Mouse (Mus musculus) MEL (cell line): ENCODE measurements around the gene Maml2.

Source experiments
- CTCF ChIP-seq, 3 experiments: IDR thresholded peaks in 2 of 3; conservative IDR thresholded peaks in 1 of 3; 2 replicates each; pipeline ENCODE4 v1.5.1; 2011 to 2012; ENCODE audit warnings: low read length in 3 of 3, low read depth in 2 of 3, mild to moderate bottlenecking in 2 of 3, improper control_type of control experiment in 1 of 3, inconsistent platforms in 1 of 3, mixed read lengths in 1 of 3, moderate library complexity in 1 of 3; ENCODE audit not compliant: control insufficient read depth in 1 of 3, insufficient read depth in 1 of 3, poor library complexity in 1 of 3, severe bottlenecking in 1 of 3
- EP300 ChIP-seq, 2 experiments: IDR thresholded peaks; 2 replicates each; pipeline ENCODE4 v1.6.1; 2011; ENCODE audit warnings: improper control_type of control experiment in 2 of 2, low read length in 2 of 2, low read depth in 1 of 2, mild to moderate bottlenecking in 1 of 2
- JUND ChIP-seq: IDR thresholded peaks from 2 replicates; pipeline ENCODE4 v1.6.1; 2011; ENCODE audit warnings: low read depth, mild to moderate bottlenecking, improper control_type of control experiment, low read length
- MAX ChIP-seq: IDR thresholded peaks from 2 replicates; pipeline ENCODE4 v1.6.1; 2011; ENCODE audit warnings: low read length, improper control_type of control experiment
- MEF2A ChIP-seq: IDR thresholded peaks from 2 replicates; pipeline ENCODE4 v1.6.1; 2014; ENCODE audit warnings: low read depth, mild to moderate bottlenecking, inconsistent platforms, low read length, improper control_type of control experiment; ENCODE audit not compliant: poor library complexity, insufficient replicate concordance, severe bottlenecking; ENCODE audit errors: extremely low read depth
- POLR2A ChIP-seq, 2 experiments: IDR thresholded peaks; 2 replicates each; pipeline ENCODE4 v1.6.1; 2011 to 2012; ENCODE audit warnings: low read length in 2 of 2, mild to moderate bottlenecking in 2 of 2, control low read depth in 1 of 2, improper control_type of control experiment in 1 of 2, low read depth in 1 of 2, moderate library complexity in 1 of 2; ENCODE audit not compliant: control insufficient read depth in 1 of 2, insufficient read depth in 1 of 2, poor library complexity in 1 of 2
- SIN3A ChIP-seq: IDR thresholded peaks from 2 replicates; pipeline ENCODE4 v1.6.1; 2012; ENCODE audit warnings: low read length, improper control_type of control experiment, inconsistent platforms
- UBTF ChIP-seq: IDR thresholded peaks from 2 replicates; pipeline ENCODE4 v1.6.1; 2012; ENCODE audit warnings: low read depth, mild to moderate bottlenecking, inconsistent platforms, low read length, improper control_type of control experiment, moderate library complexity, borderline replicate concordance; ENCODE audit not compliant: insufficient read depth

DNA sequence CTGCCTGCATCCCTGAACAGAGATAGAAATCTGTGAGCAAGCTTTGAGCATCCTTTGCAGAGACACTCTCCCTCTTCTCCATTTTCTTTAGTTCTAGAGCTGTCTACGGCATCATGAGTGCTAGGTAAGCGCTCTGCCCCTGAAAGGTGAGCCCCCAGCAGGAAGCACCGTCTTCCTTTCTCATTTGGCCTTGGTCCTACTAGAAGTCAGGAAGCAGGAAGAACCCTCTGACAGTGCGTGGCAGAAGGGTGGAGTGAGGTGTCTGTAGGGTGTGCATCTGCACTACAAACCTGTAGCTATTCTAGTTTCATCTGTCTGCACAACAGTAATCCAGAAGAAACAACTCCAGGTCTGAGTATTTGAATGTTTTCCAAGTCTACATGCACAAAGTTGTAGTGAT lies 232.8 kb downstream of the Maml2 start:
- TF ChIP-seq JUND = no peak
- TF ChIP-seq MAX = no peak
- TF ChIP-seq CTCF (IDR thresholded peaks at IDR 0.05 in 2 of 3, conservative IDR thresholded peaks at IDR 0.05 in 1 of 3; ENCODE audit: control insufficient read depth in 1 of 3, insufficient read depth in 1 of 3, low read depth in 2 of 3, low read length in 3 of 3, poor library complexity in 1 of 3, severe bottlenecking in 1 of 3) = no peak
- no peak for TF ChIP-seq EP300 (IDR thresholded peaks at IDR 0.05; ENCODE audit: low read depth in 1 of 2, low read length in 2 of 2)
- no peak for TF ChIP-seq POLR2A (IDR thresholded peaks at IDR 0.05; ENCODE audit: control insufficient read depth in 1 of 2, insufficient read depth in 1 of 2, low read depth in 1 of 2, low read length in 2 of 2, poor library complexity in 1 of 2)
- TF ChIP-seq UBTF = no peak
- no peak for TF ChIP-seq SIN3A
- TF ChIP-seq MEF2A = no peak
